Mouse (Mus musculus): ENCODE data around the gene Gnl1.
"Not testable (repeated sequence)": the region's sequence is repeated elsewhere in the genome, so short reads cannot be mapped to it uniquely, and the experiment has no call there.

The Gnl1 gene

GRCm38 (mm10) chr17:35979401-35980362, at the start of gene Gnl1, which contains the start of gene Prr3:
Gene Gnl1 (plus strand): TSS chr17:35979851.
Gene Prr3 (minus strand): TSS chr17:35980236.
- peak; percentile 88 to 90 for DNase-seq

- no peak for DNase-seq
Measured at GRCm38 (mm10) chr17:35930627-35931026, 49.0 kb upstream of the Gnl1 start.

DNA sequence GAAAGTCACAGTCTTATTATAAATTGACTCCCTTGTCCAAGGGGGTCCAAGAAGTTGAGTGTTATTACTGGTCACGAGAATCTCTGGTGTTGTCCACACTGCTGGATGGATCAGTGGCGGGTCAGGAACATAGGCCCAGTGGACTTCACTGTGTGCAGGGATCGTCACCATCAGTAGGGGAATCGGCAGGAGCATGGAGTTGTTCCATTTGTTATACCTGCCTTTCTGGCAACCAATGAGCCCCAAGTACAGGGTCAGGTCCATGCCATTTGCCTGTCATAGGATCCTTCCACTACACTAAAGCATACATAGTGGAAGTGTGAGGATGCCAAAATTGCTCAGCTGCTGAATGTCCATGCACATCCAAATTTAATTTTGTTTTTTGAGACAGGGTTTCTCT, 47.0 kb upstream of the Gnl1 start:
- DNase-seq, result no peak

GRCm38 (mm10) chr17:35935763-35936162, 43.9 kb upstream of the Gnl1 start:
- not testable (repeated sequence) for DNase-seq

DNA sequence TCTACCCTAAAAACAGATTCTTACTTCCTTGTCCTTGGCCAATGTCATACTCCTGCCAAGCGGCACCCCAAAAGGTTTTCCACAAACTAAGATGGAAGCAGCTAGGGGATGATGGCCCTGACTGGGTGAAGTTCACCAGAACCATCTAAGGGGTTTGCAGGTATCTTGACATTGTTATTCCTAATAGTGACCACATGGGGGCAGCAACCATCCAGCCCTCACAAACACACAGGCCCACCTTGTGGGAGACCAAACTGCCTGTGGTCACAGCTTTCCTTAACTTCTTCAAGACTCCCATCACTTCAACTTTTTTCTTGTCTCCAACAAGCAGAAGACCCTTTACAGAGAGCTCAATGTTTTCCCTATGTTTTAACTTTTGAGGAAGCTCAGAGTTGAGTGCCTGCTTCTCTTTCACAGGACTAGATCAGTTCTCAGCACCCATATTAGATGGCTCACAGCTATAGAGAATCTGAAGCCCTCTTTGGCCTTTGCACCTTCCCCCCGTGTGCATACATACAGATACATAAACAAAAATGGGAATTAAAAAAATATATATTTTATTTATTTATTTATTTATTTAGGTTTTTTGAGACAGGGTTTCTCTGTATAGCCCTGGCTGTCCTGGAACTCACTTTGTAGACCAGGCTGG, 41.8 kb upstream of the Gnl1 start:
- DNase-seq, result peak; percentile 46 to 53

DNA sequence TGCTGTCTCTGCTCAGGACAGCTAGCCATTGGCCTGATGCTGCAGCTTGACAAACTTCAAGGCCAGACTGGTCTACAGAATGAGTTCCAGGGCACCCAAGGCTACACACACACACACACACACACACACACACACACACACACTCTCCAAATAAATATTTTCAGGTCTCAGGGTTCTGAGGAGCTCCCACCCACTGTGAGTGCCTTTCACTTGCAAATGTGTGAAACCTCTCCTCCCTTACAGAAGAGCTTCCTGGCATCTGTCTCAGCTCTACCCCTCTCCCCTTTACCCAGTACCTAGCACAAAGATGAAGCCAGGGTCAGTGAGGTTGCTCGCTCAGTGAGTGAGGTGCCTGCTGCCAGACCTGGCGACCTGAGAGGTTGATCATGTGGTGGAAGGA, 40.5 kb upstream of the Gnl1 start:
- no peak for DNase-seq

GRCm38 (mm10) chr17:35939941-35940340, 39.7 kb upstream of the Gnl1 start:
- no peak for DNase-seq

- not testable (repeated sequence) for DNase-seq
Measured at GRCm38 (mm10) chr17:35950946-35951345, 28.7 kb upstream of the Gnl1 start.

- DNase-seq, result not testable (repeated sequence)
Measured at GRCm38 (mm10) chr17:35952559-35952958, 27.1 kb upstream of the Gnl1 start.

- no peak for DNase-seq
Measured at GRCm38 (mm10) chr17:35954665-35955064, 25.0 kb upstream of the Gnl1 start.

- DNase-seq, result no peak
Measured at GRCm38 (mm10) chr17:35958533-35959223, 21.0 kb upstream of the Gnl1 start.

DNA sequence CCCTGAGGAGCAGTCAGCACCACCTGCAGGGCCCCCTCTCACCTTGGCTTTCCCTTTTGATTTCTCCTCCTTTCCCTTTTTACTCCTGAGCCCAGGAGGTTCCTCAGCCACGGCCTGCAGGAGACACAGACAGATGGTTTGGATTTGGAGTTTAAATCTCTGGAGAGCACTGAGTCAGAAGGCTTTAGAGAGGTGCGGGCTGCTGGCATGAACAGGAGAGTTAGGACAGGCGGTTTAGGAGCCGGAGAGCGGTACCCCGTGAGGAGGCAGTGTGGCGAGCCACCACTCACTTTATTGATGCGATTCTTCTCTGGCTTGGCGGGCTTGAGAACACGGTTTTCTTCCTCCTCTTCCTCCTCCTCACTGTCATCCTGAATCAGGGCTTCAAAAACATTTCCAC, 16.4 kb upstream of the Gnl1 start:
- DNase-seq, result no peak

DNA sequence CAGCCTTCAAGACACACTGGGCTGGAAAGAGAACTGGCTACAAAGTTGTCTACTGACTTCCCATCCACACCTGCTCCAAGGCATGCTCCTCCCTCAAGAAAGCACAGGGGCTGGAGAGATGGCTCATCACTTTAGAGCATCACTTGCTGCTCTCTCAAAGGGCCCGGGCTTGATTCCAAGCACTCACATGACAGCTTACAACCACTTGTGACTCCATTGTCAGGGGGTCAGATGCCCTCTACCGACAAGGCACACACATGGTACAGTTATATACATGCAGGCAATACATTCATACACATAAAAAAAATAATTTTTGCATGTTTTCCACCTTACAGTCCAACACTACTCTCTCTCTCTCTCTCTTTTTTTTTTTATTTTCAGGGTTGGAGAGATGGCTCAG, 12.0 kb upstream of the Gnl1 start:
- no peak for DNase-seq

GRCm38 (mm10) chr17:35969418-35970389, 9.9 kb upstream of the Gnl1 start, which contains the start of gene Abcf1:
Gene Abcf1 (minus strand): TSS chr17:35969761.
- peak; percentile 98 for DNase-seq

DNA sequence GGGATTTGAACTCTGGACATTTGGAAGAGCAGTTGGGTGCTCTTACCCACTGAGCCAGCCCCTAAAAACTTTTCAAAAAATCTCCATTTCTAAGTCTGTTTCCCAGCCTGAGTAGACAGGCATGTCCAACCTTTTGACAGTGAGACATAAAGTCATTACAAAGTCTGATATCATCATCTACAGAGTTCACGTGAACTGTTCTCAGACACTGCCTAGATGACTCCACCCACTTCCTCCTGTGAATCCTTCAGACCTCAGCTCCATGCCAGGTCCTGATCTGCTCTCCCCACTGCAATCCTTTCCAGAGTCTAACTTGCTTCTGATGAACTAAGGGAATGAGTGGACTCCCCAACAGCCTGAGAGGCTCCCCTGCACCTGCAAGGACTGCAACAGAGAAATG, 7.5 kb upstream of the Gnl1 start:
- DNase-seq, result no peak

- DNase-seq, result peak in 1 of 2 experiments; percentile 41
Measured at GRCm38 (mm10) chr17:35978811-35979400, 745 bp upstream of the Gnl1 start.

DNA sequence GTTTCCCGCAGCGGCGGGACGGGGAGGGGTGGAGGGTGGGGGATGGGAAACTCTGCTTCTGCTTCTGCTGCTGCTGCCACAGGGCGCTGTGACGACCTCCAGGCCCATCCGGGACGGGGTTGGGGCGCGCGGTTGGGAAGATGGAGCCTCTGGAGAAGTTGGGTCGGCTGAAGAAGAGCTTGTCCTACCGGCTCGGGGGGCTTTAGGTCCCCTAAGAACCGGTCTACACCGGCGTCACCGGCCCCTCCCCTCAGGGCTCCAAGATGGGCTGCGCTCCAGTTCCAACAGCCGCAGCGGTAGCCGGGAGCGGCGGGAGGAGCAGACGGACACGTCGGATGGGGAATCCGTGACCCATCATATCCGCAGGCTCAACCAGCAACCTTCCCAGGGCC, 708 bp downstream of the Gnl1 start:
- peak; percentile 53 to 58 for DNase-seq

DNA sequence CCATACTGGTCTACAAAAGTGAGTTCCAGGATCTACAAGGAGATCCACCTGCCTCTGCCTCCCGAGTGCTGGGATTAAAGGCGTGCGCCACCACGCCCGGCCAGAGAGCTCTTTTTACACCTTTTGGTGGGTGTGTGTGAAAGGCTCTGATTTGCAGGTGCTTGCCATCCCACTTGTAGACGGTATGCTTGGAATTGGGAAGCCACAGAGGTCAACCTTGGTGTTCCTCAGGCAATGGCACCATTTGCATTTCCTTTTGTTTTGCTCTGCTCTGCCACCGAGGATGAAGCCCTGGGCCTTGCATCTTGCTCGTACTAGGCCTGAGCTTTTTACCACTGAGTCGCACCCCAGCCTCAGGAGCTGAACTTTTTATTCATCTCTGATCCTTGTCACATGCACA, 2.1 kb downstream of the Gnl1 start:
- DNase-seq, result no peak

GRCm38 (mm10) chr17:35991781-35992180, 12.1 kb downstream of the Gnl1 start:
- DNase-seq, result no peak

GRCm38 (mm10) chr17:35993675-35994074, 14.0 kb downstream of the Gnl1 start:
- peak; percentile 75 to 81 for DNase-seq

GRCm38 (mm10) chr17:35994175-35994878, 14.7 kb downstream of the Gnl1 start:
- DNase-seq, result peak; percentile 86 to 89

Data from lung, adult 18-20 months (tissue).